Mouse (Mus musculus) stomach, embryonic 16.5 days (tissue): Measurements from ENCODE around the gene Plcxd1. TPM values are rescaled to one million over a fixed set of nuclear protein-coding genes. Genes with fewer than 3 reads are reported as not detected.

Experiments used
- ATAC-seq: fragments of 200-750 bp; cut with Nextera tagmentation; 2 replicates; pipeline ENCODE4 v1.8.0; 2017; ENCODE audit warnings: moderate number of reproducible peaks, moderate TSS enrichment; ENCODE audit not compliant: insufficient read depth, low FRiP score
- H3K27ac ChIP-seq: fragments of 300-500 bp; sonication (generic); 2 replicates; pipeline ENCODE4 v1.5.1; 2014; ENCODE audit warnings: low read length
- H3K27me3 ChIP-seq: fragments of 300-500 bp; sonication (generic); 2 replicates; pipeline ENCODE4 v1.6.1; 2014; ENCODE audit warnings: low read length, control low read depth, mixed read lengths; ENCODE audit not compliant: control insufficient read depth, insufficient read depth
- H3K36me3 ChIP-seq: fragments of 300-500 bp; sonication (generic); 2 replicates; pipeline ENCODE4 v1.6.1; 2014; ENCODE audit warnings: low read length; ENCODE audit not compliant: control insufficient read depth, insufficient read depth
- H3K4me1 ChIP-seq: fragments of 300-500 bp; sonication (generic); 2 replicates; pipeline ENCODE4 v1.6.1; 2014; ENCODE audit warnings: low read length, control low read depth, mixed read lengths; ENCODE audit not compliant: control insufficient read depth, insufficient read depth
- H3K4me2 ChIP-seq: fragments of 300-500 bp; sonication (generic); 2 replicates; pipeline ENCODE4 v1.6.1; 2014; ENCODE audit warnings: low read depth, low read length, mixed read lengths
- H3K4me3 ChIP-seq: fragments of 300-500 bp; sonication (generic); replicated peaks from 2 replicates; pipeline ENCODE4 v1.5.1; 2014; ENCODE audit warnings: mild to moderate bottlenecking, low read length
- H3K9ac ChIP-seq: fragments of 300-500 bp; sonication (generic); 2 replicates; pipeline ENCODE4 v1.6.1; 2014; ENCODE audit warnings: low read length
- H3K9me3 ChIP-seq: fragments of 300-500 bp; sonication (generic); replicated peaks from 2 replicates; pipeline ENCODE4 v1.6.1; 2016; ENCODE audit warnings: low read length, control low read depth; ENCODE audit not compliant: control insufficient read depth
- WGBS: fragments of 180-500 bp; shearing (Covaris S2); extraction: QIAGEN DNeasy Blood & Tissue Kit; methylation state at CpG from one replicate; pipeline ENCODE4 v1.1.7; 2014; 5-methylcytosine and 5-hydroxymethylcytosine counted together
- polyA plus RNA-seq: library from polyadenylated mRNA; unstranded; fragments of >200 nt; fragmentation: Nextera tagmentation; extraction: Ambion mirVana; gene quantifications from 2 replicates; pipeline ENCODE4 v1.2.1, GENCODE M21; 2015

The Plcxd1 gene
- polyA plus RNA-seq, 1 experiment from 2014 or later, result 1.4 TPM

GRCm38 (mm10) chr5:110098991-110099477 lies 735 bp upstream of the Plcxd1 start:
- no peak overlapping the region for H3K4me3 ChIP-seq
- no peak overlapping the region for H3K9ac ChIP-seq
- no peaks in the 10 kb centered on the region for H3K27me3 ChIP-seq
- H3K36me3 ChIP-seq, result peaks cover 13% of the 10 kb centered on the region
- H3K4me1 ChIP-seq, result peaks cover 21% of the 10 kb centered on the region
- WGBS, result 48% methylated on average over 1 of the region's 1 CpGs
- no peaks in the 10 kb centered on the region; the same call in 1 of the 2 replicates for H3K9me3 ChIP-seq
- no peak for ATAC-seq
- H3K27ac ChIP-seq, result no peak overlapping the region
- no peak overlapping the region for H3K4me2 ChIP-seq

GRCm38 (mm10) chr5:110100921-110101631 lies 1.3 kb downstream of the Plcxd1 start:
- Histone ChIP-seq H3K4me3 (peak overlapping the region; percentile 40), H3K4me1 (peaks cover 17% of the 10 kb centered on the region), H3K27ac (no peak overlapping the region), H3K4me2 (peak overlapping the region; percentile 76), H3K9me3 (peaks cover 6% of the 10 kb centered on the region), H3K36me3 (peaks cover 33% of the 10 kb centered on the region), H3K27me3 (no peaks in the 10 kb centered on the region), H3K9ac (peak overlapping the region; percentile 49)
- ATAC-seq, result 0 out of 2 replicates have a peak, but pooled peaks have one; percentile 11
- 1% methylated on average over 34 of the region's 37 CpGs for WGBS

GRCm38 (mm10) chr5:110101716-110102347 lies 2.1 kb downstream of the Plcxd1 start:
- peaks cover 36% of the 10 kb centered on the region for H3K36me3 ChIP-seq
- H3K4me2 ChIP-seq, result peak overlapping the region; percentile 76
- peak overlapping the region; percentile 40 for H3K4me3 ChIP-seq
- H3K9ac ChIP-seq, result peak overlapping the region; percentile 49
- H3K27ac ChIP-seq, result no peak overlapping the region
- peaks cover 21% of the 10 kb centered on the region for H3K4me1 ChIP-seq
- ATAC-seq, result peak; percentile 33
- no peaks in the 10 kb centered on the region for H3K27me3 ChIP-seq
- 13% methylated on average over 34 of the region's 34 CpGs for WGBS
- peaks cover 6% of the 10 kb centered on the region for H3K9me3 ChIP-seq

- Histone ChIP-seq H3K36me3 (peaks cover 36% of the 10 kb centered on the region), H3K4me3 (no peak overlapping the region), H3K27me3 (no peaks in the 10 kb centered on the region), H3K27ac (no peak overlapping the region), H3K4me2 (no peak overlapping the region), H3K9me3 (peaks cover 6% of the 10 kb centered on the region), H3K9ac (no peak overlapping the region), H3K4me1 (peaks cover 23% of the 10 kb centered on the region)
- no peak for ATAC-seq
- 85% methylated on average over 13 of the region's 13 CpGs for WGBS
These were observed 2.7 kb downstream of the Plcxd1 start for GRCm38 (mm10) chr5:110102429-110102828.

- Histone ChIP-seq H3K9ac (no peak overlapping the region), H3K4me1 (peaks cover 23% of the 10 kb centered on the region), H3K9me3 (peaks cover 6% of the 10 kb centered on the region), H3K4me3 (no peak overlapping the region), H3K36me3 (peaks cover 36% of the 10 kb centered on the region), H3K4me2 (no peak overlapping the region), H3K27me3 (no peaks in the 10 kb centered on the region), H3K27ac (no peak overlapping the region)
- WGBS, result 93% methylated on average over 19 of the region's 19 CpGs
- no peak for ATAC-seq
These were observed 3.3 kb downstream of the Plcxd1 start for GRCm38 (mm10) chr5:110102853-110103625.

- H3K4me1 ChIP-seq, result peaks cover 23% of the 10 kb centered on the region
- 95% methylated on average over 27 of the region's 27 CpGs for WGBS
- no peak overlapping the region for H3K27ac ChIP-seq
- peaks cover 36% of the 10 kb centered on the region for H3K36me3 ChIP-seq
- peaks cover 6% of the 10 kb centered on the region for H3K9me3 ChIP-seq
- H3K4me2 ChIP-seq, result no peak overlapping the region
- H3K4me3 ChIP-seq, result no peak overlapping the region
- H3K27me3 ChIP-seq, result no peaks in the 10 kb centered on the region
- no peak overlapping the region for H3K9ac ChIP-seq
- ATAC-seq, result no peak
These were observed 4.3 kb downstream of the Plcxd1 start for GRCm38 (mm10) chr5:110103901-110104615.

- no peak overlapping the region for H3K4me3 ChIP-seq
- H3K9me3 ChIP-seq, result peaks cover 6% of the 10 kb centered on the region
- no peak for ATAC-seq
- no peak overlapping the region for H3K4me2 ChIP-seq
- no peak overlapping the region for H3K9ac ChIP-seq
- H3K27ac ChIP-seq, result no peak overlapping the region
- no peaks in the 10 kb centered on the region for H3K27me3 ChIP-seq
- peaks cover 23% of the 10 kb centered on the region for H3K4me1 ChIP-seq
- peaks cover 36% of the 10 kb centered on the region for H3K36me3 ChIP-seq
- whole genome bisulfite sequencing, result 94% methylated on average over 36 of the region's 36 CpGs
These were observed 5.0 kb downstream of the Plcxd1 start for GRCm38 (mm10) chr5:110104616-110105380.

GRCm38 (mm10) chr5:110106140-110106871 lies 6.5 kb downstream of the Plcxd1 start:
- no peak for ATAC-seq
- peaks cover 36% of the 10 kb centered on the region for H3K36me3 ChIP-seq
- H3K4me2 ChIP-seq, result peak overlapping the region; percentile 93
- no peaks in the 10 kb centered on the region for H3K27me3 ChIP-seq
- H3K27ac ChIP-seq, result no peak overlapping the region
- peak overlapping the region; percentile 94 for H3K4me3 ChIP-seq
- H3K9me3 ChIP-seq, result peaks cover 6% of the 10 kb centered on the region
- WGBS, result 93% methylated on average over 26 of the region's 26 CpGs
- H3K4me1 ChIP-seq, result peaks cover 21% of the 10 kb centered on the region
- no peak overlapping the region; the same call in 1 of the 2 replicates for H3K9ac ChIP-seq
